Mouse (Mus musculus) lung, postnatal 36 days (tissue): Measurements from ENCODE around the gene Atp6v0a1.

Experiments
- DNase-seq: peaks from one replicate; pipeline ENCODE4 v3.0.0; 2022; ENCODE audit warnings: mixed read lengths

The Atp6v0a1 gene

DNA sequence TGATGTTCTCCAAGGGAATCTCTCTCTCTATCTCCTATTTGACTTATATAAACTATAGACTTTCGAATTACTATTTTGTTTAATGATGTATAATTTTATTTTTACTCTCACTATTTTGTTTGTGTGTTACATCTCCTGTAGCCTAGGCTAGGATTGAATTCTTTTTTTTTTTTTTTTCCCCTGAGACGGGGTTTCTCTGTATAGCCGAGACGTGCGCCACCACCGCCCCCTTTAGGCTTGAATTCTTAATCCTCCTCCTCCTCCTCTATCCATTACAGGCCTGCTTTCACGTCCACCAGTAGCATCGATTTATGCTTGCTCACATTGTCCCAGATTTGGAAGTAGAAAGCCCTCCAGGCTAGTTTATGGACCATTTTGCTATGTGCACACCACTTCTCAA lies 27.2 kb upstream of the Atp6v0a1 start:
- no peak for DNase-seq

DNA sequence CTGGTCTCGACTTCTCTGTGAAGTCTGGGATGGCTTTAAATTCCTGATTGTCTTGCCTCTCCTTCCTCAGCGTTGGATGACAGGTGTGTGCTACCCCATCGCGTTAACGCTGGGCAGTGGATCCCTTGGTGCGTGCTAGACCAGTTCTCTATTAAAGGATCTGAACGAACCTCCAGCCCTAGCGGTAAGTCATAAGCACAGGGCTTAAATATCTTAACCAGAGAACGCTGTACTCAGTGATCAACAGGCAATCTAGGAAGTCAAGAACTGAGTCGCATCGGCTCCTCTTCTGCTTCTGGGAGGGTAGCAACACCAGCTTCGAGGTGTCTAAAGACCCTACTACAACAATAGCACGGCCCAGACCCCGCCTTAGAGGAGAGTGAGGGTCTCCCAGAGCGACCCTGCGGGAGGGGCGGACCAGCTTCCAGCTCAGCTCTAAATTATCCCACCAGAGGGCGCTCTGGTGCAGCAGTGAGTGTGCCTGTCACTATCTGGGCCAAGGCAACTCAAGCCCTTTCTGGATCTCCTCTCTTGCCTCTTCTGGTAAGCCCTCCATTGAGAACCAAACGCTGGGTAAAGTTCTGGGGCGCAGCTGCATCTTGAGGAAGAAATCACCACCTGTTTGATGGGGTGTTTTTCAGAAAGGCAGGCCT lies 26.0 kb upstream of the Atp6v0a1 start:
- peak; percentile 93 for DNase-seq

DNA sequence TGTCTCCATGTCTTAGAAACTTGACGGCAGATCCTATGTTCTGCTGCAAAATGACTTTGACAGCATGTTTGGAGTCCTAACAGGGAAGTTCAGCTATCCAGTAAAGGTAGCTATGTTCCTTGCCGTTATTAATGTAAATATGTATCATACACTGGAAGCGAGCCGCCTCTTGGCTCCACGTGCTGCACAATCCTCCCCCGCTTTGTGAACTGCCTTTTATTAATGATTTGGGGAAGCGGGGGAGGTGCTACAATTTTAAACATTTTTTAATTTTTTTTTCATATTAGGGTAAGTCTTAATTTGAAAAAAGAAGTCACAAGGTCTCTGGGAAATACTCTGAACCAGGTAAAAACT lies 25.5 kb upstream of the Atp6v0a1 start:
- no peak for DNase-seq

DNA sequence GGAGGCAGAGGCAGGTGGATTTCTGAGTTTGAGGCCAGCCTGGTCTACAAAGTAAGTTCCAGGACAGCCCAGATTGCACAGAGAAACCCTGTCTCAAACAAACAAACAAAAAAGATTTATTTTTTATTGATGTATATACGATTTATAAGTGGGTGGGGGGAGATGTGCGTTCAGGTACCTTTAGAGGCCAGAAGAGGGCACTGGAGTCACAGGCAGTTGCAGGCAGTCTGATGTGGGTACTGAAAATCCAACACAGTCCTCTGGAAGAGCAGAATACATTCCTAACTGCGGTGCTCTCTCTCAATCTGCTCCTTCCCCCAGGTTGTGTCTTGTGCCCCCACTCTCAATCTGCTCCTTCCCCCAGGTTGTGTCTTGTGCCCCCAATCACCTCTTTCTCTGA lies 23.6 kb upstream of the Atp6v0a1 start:
- DNase-seq, result no peak

DNA sequence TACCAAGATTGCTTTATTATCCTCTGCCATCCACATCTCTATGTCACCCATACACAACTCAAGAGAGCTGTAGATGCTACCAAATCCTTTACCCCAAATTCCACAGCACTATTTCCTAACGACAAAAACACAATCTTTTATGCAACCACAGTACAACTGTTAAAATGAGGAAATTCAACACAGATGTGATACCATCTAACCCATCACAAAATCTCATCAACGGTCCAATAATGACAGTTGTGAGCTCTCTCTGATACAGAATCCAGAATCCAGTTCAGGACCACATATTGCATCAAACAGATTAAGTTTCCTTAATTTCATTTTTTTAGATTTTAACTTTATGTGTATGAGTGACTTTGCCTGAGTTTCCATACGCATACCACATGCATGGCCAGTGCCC lies 20.6 kb upstream of the Atp6v0a1 start:
- no peak for DNase-seq

DNA sequence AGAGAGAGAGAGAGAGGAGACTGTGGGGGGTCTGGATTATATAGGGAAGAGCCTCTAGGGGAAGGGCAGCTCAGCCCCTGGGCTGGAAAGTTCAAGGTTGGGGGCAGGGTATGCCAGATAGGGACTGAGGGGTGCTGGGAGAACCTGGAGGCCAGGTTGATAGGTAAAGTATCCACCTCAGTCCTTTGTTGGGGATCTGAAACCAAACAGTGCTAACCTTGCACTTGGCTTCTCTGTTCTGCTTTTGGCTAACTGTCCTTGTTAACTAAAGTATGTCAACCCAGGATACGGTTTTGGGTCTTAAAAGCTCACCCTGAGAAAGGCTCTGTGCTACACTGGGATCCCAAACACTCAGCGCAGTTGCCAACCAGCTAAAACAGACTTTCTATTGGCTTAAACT lies 19.6 kb upstream of the Atp6v0a1 start:
- DNase-seq, result no peak

DNA sequence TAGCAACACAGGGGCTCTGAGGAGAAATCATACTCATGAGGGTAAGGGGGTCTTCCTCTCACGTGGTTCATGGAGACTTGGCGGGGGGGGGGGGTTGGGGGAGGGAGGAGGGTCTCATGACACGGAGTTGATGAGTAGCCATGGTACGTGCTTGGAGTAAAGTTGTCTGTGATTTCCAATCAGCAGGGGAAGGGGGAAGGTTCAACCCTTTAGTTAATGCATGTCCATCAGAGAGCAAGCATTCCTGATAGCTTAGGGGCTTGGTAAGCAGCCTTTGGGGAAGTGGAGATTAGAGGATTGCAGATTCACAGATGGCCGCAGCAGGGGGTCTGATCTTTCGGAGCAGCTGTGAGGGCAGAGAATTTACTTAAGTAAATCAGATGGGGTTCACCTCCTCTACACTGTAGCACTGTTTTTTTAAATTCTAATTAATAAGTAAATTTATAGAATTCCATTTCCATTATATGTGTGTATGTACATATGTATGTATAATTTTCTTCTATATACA lies 18.2 kb upstream of the Atp6v0a1 start:
- no peak for DNase-seq

DNA sequence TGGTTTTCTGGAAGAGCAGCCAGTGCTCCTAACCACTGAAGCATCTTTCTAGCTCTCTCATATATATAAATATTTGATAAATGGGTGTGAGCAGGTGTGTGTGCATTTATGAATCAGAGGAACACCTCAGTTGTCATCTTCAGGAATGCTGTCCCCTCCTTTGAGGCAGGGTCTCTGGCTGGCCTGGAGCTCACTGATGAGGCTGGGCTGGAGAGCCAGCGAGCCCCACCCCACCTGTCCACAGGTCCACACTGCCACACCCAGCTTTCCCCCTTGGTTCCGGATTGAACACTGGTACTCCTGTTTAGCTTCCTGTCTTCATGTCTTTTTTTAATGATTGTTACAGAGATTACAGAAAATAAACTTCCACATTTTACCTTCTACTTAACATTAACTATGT lies 15.8 kb upstream of the Atp6v0a1 start:
- DNase-seq, result no peak

DNA sequence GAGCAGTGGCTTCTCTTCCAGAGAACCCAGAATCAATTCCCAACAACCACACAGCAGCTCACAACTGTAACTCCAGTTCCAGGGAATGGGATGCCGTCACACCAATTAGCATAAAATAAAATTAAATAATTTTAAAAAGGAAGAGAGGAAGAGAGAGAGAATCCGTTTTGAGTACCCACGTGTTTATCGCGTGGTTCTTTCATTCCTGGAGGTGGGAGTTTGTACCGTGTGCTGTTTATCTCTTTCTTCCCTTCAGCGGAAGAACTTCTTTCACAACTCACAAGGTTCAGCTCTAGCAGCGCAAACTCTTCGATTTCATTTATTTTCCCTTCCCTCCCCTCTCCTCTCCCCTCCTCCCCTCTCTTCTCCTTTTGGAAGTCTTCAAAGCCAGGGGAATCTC lies 15.0 kb upstream of the Atp6v0a1 start:
- DNase-seq, result no peak

DNA sequence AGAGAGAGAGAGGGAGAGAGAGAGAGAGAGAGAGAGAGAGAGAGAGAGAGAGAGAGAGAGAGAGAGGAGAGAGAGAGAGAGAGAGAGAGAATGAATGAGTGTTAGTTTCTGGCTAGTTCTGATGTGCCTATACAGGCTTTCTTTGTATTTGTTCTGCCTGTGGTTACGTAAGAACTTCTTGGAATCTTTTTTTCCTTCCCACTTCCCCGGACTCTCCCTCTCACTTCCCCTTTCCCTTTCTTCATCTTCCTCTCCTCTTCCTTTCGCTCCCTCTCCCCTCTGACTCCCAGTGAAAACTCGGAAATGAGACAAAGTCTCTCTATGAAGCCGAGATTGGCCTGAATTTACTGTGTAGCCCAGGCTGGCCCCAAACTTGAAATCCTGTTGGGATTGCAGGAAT lies 14.6 kb upstream of the Atp6v0a1 start:
- no peak for DNase-seq

DNA sequence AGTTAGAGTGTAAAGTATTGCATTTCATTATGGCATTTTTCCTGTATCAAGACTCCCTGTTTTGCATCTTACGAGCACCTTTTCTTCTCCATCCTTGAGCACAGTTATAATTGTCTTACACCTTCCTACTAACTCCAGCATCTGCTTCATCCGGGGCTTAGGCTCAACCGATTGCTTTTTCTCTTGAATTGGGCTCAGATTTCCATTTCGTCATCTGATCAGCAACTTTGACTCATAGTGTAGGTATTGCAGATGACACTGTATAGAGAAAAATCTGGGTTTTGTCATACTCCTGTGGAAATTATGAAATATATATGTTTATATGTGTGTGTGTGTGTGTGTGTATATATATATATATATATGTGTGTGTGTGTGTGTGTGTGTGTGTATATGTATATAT lies 12.8 kb upstream of the Atp6v0a1 start:
- no peak for DNase-seq

DNA sequence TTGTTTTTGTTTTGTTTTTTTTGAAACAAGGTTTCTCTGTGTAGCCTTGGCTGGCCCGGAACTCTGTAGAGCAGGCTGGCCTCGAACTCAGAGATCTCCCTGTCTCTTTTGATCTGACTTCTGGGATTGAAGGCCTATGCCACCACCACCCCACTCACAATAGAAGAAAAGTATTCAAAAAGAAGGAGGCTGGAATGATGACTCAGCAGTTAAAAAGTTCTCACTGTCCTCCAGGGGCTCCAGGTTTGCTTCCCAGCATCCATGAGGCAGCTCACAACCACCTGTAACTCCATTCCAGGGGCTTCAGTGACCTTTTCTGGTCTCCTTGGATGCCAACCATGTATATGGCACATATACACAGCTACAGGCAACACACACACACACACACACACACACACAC lies 10.4 kb upstream of the Atp6v0a1 start:
- DNase-seq, result no peak

DNA sequence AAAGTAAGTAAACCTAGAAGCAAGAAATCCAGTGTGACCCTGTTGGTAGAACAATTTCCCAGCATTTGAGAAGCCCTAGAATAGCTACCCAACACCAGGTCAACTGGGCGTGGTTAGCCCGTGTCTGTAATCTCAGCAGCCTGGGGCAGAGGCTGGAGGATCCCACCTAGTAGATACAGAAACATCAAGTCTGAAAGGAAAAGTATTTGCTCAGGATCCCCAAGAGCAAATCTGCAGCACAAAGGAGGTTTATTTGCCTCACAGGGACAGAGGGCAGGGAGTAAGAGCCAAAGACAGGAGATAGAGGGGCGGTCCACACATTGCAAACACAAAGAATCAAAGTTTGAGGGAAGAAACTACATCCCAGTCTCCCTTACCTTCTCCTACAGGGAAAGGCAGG lies 10.0 kb upstream of the Atp6v0a1 start:
- no peak for DNase-seq

DNA sequence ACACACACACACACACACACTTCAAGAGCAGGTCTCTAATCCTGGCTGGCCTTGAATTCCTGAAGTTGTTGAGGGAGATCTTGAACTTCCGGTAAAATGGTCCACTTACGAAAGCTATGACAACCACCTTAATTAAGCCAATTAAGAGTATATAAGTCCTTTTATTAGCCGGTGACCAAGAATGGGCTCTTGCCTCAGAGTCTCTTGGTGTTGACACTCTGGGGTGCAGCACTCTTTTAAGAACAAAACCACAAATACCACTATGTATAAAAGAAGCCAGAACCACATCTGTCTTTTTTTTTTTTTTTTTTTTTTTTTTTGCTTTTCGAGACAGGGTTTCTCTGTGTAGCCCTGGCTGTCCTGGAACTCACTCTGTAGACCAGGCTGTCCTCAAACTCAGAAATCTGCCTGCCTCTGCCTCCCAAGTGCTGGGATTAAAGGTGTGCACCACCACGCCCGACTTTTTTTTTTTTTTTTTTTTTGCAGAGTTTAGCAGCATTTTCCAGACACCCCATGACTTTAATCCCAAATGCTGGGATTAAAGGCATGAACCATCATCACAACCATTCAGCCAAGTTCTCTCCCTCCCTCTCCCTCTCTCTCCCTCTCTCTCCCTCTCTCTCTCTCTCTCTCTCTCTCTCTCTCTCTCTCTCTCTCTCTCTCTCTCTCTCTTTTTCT lies 7.2 kb upstream of the Atp6v0a1 start:
- peak; percentile 34 for DNase-seq

DNA sequence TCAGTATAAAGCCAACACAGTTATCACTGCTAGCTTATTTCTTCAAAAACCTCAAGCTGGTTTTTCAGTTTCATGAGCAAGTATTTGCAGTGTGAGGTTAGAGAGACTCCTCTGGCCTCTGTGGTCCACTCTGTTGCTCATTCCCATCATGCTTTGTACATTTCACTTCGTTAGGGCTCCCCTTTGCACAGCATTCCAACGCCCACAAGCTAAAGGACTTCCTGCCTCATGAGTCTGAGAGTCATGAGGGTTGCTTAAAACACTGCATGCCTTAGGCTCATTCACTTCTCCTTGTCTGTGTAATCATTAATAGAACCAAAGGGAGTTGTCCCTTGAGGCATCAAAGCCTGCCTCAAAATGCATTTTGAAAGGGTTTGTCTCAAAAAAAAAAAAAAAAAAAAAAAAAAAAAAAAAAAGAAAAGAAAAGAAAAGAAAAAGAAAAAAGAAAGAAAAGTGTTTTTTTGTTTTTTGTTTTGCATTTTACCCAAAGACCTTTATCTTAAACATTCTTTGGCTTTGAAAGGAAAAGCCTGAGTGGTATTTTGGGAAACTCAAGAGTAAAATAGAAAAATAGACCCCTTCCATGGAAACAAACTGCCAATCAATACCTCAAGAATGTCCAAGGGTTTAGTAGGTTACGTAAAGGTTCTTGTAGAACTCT lies 6.1 kb upstream of the Atp6v0a1 start:
- peak; percentile 82 for DNase-seq

DNA sequence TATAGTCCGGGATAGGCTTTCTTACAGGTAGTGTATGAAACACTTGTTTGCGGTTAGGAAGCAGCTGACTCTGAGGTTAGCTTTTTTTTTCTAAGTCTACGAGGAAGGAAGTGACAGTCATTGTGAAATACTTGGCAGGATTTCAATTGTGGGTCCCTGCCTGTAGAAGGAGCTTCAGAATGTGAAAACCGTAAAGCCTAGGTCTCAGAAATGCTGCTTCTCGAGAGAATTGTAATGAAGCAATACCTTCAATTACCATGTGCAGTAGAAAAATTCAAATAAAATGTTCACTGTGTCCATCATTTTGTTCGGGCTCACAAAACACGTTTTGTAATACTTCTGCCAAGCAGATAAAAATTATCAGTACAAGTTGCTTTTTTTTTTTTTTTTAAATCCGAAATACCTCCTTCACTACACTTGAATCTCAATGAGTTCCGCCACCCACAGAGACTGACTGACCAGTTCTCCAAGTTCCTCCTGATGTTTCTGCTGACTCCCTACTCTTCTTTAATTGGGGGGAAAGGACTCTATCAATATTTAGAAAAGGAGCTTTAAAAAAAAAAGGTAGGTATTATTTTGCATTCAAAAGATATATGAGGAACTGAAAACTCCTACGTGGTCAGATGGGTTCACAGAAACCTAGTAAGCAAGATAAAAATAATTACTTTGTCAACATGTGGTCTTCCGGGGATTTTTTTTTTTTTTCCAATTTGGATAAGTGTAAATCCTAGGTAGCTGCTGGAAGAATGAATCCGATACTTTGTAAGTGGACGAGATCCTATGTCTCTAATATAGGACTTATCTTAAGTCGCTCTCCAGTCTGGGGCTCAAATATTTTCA lies 826 bp upstream of the Atp6v0a1 start:
- peak; percentile 91 for DNase-seq

DNA sequence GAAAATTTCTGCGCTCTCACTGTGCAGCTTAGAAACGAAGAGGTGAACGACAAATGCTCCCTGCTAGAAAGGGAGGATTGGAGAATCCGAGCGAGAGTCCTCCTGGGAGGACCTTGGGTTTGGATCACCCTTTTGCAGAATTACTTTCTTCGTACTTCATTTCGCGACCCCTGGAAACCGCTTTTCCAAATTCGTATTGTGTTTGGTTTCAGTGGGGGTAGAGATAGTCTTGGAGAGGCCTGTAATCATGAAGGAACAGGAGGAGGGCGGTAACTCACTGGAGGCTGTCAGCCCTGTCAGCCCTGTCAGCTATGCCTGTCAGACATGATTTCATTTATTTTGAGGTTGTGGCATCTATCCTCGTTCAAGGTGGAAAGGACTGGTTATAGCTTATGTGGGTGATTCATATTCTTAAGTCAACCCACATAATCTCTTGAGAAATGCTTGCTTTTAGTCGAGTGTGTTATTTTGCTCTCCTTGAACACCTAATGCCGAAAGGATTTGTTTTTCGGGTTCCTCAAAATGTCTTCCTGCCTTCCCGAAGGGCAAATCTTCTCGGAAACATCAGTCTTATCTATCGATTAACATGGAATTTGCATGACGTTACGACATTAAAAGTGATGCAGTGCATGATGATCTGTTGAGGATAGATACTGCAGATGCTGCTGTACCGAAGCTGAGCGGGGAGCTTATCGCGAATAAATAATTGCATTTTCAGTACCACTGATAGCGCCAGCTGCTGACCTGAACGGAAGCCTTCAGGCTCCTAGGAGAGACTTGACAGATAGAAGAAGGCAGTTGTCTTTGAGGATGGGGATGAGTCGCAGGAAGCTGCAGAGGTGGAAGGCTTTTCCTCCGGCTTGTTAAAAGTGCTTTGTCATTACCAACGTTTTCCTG lies 884 bp downstream of the Atp6v0a1 start:
- DNase-seq, result peak; percentile 32

DNA sequence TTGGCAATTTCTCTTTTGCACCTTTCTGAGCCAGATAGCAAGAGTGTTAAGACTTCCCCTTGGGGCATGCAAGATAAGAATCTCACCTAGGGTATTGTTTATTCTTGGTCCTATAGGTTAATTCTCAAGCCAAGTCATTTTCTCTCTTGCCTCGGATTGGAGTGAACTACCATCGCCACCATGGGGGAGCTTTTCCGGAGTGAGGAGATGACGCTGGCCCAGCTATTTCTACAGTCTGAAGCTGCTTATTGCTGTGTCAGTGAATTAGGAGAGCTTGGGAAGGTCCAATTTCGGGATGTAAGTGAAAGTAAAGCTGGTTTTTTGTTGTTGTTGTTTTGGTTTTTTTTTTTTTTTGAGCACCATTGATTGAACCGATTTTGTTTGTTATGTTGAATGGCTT lies 2.4 kb downstream of the Atp6v0a1 start:
- DNase-seq, result no peak

DNA sequence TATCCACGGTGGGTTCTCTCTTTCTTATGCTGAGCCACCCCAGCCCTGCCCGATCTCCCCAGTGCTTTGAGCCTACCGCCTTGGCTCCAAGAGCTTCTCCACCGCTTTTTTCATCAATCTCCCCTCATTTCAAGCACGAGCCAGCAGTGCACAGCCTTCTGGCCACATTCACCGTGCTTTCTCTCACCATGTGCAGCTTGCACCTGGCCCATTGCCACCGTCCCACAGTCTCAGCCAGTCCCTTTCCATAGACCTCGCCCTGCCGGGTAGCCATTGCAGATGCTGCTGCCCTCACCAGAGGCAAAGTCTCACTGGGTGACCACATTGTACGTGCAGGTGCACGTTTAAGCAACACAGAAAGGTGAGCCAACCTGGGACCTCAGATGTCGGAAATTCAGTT lies 14.1 kb downstream of the Atp6v0a1 start:
- no peak for DNase-seq

DNA sequence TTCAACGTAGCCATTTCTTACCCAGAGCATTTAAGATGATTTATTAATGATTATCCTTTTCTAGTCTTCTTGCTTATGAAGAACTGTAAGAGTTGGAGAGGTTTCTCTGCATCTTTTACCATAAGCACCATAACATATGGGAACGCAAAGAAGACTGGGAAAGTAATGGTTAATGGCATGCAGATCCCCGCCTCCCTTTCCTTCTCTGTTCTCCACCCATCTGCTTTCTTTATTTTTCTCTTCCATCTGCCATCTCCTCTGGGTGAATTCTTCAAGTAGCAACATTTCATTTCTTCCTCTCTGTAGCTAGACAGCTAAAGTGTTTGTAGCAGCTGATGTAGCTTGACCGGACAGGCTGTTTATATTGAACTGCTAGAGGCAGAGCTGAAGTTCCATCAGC lies 14.7 kb downstream of the Atp6v0a1 start:
- DNase-seq, result no peak

DNA sequence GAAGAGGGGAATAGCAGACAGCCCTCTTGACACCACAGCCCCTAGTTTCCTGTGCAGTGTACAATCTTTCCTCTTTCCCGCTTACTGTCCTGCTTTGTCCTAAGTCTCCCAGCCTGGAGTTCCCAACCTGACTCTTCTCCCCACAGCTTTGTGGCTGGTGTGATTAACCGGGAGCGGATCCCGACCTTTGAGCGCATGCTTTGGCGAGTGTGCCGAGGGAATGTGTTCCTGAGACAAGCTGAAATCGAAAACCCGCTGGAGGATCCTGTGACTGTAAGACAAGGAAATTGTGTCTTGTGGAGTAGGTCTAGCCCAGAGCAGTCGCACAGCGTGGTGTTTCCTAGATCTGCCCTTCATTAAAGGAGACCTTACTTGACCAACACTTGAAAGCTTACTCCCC lies 17.9 kb downstream of the Atp6v0a1 start:
- DNase-seq, result no peak

DNA sequence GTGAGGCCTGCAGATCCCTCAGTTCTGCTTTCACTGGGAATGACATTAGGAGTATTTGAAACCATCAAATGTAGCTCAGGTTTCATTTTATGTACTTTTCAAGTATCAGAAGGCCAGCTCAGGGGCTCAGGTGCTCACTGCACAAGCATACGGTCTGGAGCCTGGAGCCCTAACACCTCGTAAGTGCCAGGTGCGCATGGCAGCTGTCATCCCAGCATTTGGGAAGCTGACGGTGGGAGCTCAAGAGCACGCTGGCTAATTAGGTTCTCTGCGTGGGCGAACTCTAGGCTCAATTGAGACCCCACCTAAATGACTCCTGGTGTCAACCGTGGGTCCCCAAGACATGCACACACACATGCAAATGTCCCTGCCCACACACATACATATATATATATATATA lies 20.1 kb downstream of the Atp6v0a1 start:
- no peak for DNase-seq
